Mouse (Mus musculus) heart, postnatal 0 days (tissue): ENCODE measurements at regions not wholly inside any gene's neighbourhood (a gene's known extent, or its start where the extent isn't known, plus 50 kb on each side); places are given as distances from the start of the nearest gene placed in this dataset.

Experiments used
- CTCF ChIP-seq: IDR thresholded peaks from 2 replicates; pipeline ENCODE4 v1.5.1; 2016; ENCODE audit warnings: antibody characterized with exemption, control low read depth, low read depth
- EP300 ChIP-seq: IDR thresholded peaks from 2 replicates; pipeline ENCODE4 v1.6.1; 2016; ENCODE audit warnings: antibody characterized with exemption, low read depth

DNA sequence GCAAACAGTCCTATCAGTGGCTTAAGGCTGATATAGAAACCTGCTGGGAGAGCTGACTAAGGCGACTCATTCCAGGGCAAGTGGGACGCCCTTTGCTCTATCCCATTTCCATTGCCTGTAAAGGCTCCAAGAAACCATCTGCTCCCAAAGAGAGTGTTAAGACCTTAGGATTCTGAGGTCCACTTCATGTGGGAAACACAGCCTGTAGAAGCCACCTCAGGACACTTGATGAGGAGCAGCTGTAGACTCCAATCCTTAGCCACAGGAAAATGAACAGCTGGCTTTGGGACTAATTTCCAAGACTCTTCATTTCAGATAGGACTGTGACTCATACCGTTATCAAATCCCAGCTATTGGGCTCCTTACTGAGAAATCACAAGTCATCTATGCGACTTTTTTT, 188.6 kb downstream of the Thbs2 start:
- no peak for TF ChIP-seq CTCF
- TF ChIP-seq EP300 = no peak
